Mouse (Mus musculus): ENCODE results near the gene Ppp1r14d.

Ppp1r14d gene

GRCm38 (mm10) chr2:119229775-119230704 is at the start of gene Ppp1r14d:
Gene Ppp1r14d, minus strand, starts transcription at chr2:119229906.
- no peak for DNase-seq (ENCODE audit: low spot score)

- no peak for DNase-seq (ENCODE audit: low spot score)
These were observed 48.1 kb upstream of the Ppp1r14d start for GRCm38 (mm10) chr2:119277810-119278209.

DNA sequence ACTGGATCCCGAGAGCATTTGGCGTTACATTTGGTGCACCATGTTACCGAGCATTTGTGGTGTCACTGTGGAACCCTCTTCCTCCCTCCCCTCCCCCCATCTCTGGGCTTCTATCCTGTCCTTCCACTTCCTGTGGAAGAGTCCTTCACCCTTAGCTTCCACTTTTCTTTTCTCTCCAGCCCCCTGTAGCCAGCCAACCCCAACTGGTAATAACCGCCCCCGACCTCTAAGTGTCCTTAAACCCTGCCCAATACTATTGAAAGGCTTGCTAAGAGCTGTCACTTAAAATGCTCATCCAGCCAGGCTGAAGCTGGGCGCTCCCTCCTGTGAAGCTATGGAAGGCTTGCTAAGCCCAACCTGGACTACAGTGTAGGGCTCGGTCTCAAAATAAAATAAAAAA is 47.2 kb upstream of the Ppp1r14d start:
- DNase-seq (ENCODE audit: low spot score) = no peak

DNA sequence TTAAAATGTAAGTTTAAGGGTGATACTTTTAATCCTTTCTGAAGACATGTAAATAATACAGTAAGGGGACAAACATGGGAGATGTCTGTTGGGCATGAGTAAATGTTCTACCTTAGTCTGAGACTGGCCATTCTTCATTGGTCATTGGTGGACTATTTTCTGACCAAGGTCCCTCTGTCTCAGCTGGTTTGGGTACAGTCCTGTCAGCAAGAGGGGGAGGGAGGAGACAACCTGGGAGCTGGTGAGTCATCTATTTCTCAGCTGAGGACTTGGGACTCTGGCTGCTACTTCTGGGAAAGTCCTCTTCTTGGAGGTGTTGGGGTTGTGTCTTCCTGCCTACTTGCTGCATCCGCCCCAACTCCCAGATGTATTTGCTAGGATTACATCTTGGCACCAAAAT is 44.4 kb upstream of the Ppp1r14d start:
- DNase-seq (ENCODE audit: low spot score) = no peak

GRCm38 (mm10) chr2:119270643-119271331 is 41.1 kb upstream of the Ppp1r14d start, which contains the start of gene Rhov:
Gene Rhov, minus strand, starts transcription at chr2:119271272.
- DNase-seq (ENCODE audit: low spot score) = peak; percentile 58

- DNase-seq (ENCODE audit: low spot score) = no peak
These were observed 40.6 kb upstream of the Ppp1r14d start for GRCm38 (mm10) chr2:119270286-119270642.

DNA sequence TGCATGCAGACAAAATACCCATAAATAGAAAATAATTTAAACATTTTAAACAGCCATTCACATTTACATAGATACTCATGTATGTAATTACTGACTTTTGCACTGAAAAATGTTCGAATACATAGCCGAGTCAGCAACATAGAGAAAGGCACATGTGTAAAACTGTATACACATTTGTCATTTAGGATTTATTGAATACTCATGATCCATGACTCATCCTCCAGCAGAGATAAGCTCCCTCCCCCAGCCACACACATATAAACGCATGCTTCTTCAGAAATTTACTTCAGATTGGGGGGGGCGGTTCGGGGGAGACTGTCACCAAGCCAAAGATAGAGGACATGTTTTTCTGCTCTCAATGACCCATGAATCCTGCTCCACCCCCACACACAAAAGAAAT is 34.1 kb upstream of the Ppp1r14d start:
- DNase-seq (ENCODE audit: low spot score) = no peak

DNA sequence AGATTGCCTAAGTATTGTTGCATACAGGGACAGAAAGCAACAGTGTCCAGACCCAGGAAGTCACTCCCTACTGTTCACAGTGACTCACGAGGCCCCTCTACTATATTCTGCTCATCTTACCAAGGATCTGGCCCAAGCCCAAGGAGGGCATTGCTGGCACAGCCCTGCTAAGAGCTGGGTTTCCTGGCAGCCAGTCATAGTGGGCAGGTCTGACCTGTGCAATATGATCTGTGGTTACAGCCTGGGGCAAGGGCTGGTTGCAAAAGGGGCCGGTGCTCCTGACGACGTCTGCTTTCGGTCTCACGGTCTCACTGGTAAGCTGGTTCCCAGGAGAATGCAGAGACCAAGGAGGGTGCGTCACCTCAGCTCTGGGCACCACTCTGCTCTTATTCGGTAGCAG is 33.3 kb upstream of the Ppp1r14d start:
- peak; percentile 74 for DNase-seq (ENCODE audit: low spot score)

DNA sequence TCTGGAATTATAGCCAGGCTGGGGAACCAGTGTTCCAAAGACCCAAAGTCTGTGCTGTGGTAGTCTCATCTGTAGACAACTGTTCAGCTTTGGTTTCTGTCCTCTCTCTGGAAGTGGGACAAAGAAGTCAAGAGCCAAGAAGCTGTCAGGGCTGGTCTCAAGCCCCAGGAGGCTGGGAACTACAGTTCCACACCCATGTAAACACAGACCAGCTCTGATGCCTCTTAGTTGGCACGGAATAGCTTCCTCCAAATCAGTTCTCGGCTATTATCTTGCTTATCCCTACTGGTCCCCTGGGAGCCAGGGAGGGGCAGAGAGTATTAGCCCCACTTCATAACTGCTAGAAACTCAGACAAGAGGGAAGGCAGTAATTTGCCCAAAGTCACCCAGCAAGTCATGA is 31.6 kb upstream of the Ppp1r14d start:
- no peak for DNase-seq (ENCODE audit: low spot score)

DNA sequence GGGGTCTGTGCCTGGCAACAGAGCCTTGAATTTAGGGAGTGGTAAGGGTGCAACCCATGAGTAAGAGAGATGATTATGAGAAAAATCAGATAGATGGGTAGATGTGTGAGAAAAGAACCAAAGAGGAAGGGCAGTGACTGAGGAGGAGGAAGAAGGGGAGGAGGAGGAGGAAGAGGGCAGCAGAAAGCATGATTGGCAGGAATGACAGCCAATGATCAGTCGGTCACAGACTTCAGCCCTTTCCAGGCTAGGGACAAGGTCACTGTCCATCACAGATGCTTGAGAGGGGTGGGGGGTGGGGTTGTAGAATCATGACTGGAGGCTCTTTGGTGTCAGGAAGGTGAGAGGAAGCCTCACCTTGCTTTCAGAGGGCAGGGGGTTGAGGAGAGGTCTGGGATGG is 30.8 kb upstream of the Ppp1r14d start:
- no peak for DNase-seq (ENCODE audit: low spot score)

DNA sequence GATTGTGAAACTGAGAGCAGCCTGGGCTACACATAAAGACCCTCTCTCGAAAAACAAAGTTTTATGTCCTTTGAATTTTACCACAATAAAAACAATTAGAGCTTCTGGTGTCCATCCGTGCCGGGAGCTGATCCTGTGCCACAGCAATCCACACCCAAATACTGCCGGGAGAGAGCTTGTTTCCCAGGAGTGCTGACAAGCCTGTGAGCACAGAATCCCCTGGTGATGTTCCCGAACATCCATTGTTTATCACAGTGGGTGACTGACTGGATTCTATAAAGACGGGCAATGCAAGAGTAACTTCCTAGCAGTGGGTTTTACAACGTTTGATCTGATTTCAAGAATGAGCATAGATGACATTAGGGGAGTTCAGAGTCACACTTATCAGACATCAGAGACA is 25.3 kb upstream of the Ppp1r14d start:
- no peak for DNase-seq (ENCODE audit: low spot score)

DNA sequence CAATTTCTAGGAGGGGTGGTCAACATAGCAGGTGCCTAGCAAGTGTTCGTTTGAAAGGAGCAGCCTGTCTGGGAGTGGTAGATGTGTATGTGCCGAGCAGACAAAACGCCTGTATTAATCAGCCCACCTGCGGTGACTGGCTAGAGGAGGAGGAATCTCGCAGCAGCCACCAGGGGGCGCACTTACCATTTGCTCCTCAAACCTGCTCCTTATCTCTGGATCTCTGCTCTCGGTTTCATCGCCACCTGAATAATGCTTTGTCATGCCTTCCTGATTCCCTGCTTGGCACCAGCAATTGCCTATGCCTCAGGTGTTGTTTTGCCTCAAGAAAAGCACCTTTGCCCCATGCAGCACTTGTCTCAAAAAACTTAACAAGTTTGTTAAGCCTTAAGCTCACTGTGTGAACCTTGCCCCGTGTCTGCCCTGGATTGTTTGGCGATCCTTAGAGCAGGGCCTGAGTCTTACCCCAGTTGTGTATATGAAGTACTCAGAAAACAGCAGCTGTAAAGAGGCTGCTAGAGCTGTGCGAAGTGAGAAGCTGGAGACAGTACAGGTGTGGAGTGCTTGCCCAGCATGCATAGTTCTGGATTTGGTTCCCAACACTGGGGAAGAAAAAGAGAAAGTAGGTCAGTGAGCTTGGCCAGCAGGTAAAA is 21.2 kb upstream of the Ppp1r14d start:
- peak; percentile 48 for DNase-seq (ENCODE audit: low spot score)

DNA sequence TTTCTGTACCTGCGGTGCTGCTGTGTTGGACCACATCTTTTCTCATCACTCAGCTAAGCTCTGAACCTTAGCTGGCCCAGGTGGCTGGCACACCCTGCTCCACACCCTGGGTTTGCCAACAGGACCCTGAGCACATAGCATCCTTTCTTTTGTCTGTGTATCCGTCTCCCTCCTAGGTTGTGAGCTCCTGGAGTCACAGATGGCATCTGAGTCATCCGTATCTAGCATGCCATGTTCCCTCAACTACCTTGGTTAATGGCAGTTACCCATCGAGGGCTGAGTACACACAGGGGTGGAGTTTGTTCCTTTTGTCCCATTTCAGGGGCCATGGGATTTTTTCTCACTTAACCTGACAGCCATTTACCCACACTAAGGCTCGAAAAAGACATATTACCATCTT is 20.7 kb upstream of the Ppp1r14d start:
- DNase-seq (ENCODE audit: low spot score) = no peak

- no peak for DNase-seq (ENCODE audit: low spot score)
These were observed 19.9 kb upstream of the Ppp1r14d start for GRCm38 (mm10) chr2:119249592-119250061.

GRCm38 (mm10) chr2:119247904-119248303 is 18.2 kb upstream of the Ppp1r14d start:
- DNase-seq (ENCODE audit: low spot score) = no peak

GRCm38 (mm10) chr2:119245246-119245645 is 15.5 kb upstream of the Ppp1r14d start:
- no peak for DNase-seq (ENCODE audit: low spot score)

DNA sequence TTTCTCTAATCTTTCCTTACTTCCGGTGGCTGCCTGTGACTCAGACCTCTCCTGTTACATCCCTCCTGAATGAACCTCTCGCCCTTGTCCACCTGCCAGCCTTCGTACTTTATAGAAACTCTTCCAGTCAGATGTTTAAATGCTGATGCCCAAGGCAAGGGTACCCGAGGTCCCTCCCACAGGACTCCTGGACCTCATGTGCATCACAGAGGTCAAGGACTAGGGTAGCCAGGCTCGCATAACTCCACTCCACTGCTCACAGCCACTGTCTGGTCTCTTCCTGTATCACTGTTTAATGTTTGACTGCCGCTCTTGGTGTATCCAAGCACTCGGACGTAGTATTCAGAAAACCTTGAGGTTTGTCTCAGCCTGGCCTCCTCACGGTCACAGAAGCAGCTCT is 12.8 kb upstream of the Ppp1r14d start:
- no peak for DNase-seq (ENCODE audit: low spot score)

GRCm38 (mm10) chr2:119240819-119241186 is 11.1 kb upstream of the Ppp1r14d start:
- DNase-seq (ENCODE audit: low spot score) = no peak

- DNase-seq (ENCODE audit: low spot score) = no peak
These were observed 10.5 kb upstream of the Ppp1r14d start for GRCm38 (mm10) chr2:119240075-119240818.

GRCm38 (mm10) chr2:119238671-119239070 is 9.0 kb upstream of the Ppp1r14d start:
- DNase-seq (ENCODE audit: low spot score) = no peak

DNA sequence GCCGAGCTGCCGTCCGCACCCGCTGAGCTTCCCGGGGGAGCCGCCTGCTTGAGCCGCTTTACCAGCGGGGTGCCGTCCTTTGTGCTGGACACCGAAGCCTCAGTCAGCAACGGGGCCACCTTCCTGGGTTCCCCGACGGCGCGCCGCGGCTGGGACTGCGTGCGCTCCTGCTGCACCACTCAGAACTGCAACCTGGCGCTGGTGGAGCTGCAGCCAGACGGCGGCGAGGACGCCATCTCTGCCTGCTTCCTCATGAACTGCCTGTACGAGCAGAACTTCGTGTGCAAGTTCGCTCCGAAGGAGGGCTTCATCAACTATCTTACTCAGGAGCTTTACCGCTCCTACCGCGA is 8.1 kb upstream of the Ppp1r14d start:
- no peak for DNase-seq (ENCODE audit: low spot score)

DNA sequence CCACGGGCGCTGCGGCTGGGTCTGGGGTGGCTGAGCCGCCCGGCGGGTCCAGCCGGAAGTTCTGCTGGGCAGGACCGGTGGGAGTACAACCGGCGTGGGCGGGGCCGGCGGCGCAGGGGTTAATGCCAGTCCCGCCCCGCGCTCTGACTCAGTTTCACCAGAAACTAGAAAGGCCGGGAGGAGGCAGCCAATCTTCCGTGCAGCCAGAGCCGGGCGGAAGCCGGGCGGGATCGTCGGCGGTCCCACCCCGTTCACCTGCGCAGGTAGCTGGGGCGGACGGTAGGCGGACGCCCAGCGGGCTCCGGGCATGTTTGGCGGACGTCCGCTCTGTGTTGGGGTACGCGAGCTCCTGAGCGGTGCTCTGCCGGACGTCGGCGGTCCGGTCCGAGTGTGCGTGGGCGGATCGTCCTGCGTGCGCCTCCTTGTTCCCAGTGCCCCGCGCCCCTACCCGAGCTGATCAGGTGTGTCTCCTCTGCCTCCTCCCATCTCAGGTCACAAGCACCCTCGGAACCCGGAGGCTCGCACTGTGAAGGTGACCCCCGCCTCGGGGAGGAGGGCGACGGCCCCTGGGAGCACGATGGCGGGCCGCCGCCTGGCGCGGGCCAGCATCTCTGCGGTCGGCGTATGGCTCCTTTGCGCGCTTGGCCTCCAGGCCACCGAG is 7.6 kb upstream of the Ppp1r14d start, which contains the start of gene Spint1:
Spint1 (plus strand) TSS at position 153 of the 661 bp plus-strand sequence.
- DNase-seq (ENCODE audit: low spot score) = no peak
